Comparison of ENCODE assay signal across 18 mouse cellular contexts in genomic region chr19:42788311-42788710, GRCm38 (mm10). TPM values are rescaled to one million over a fixed set of nuclear protein-coding genes. Genes with fewer than 3 reads are reported as not detected.
DNase-seq lines count a peak whose midpoint lies in the region; ATAC-seq and TF ChIP-seq lines count a peak whose summit lies in the region.
"Had no signal": no experiment of that assay in that cellular context is flagged by ENCODE, and none has a peak within 500 bp of the region (broad histone marks: within the 10 kb centered on the region; RNA-seq: fewer than 3 reads in every experiment).

No protein-coding gene starts in this region.

- WGBS in hindbrain, embryonic 15.5 days, result 46% methylated on average over 5 of the region's 5 CpGs
- 58% methylated on average over 5 of the region's 5 CpGs for WGBS in hindbrain, embryonic 10.5 days
- WGBS in lung, embryonic 14.5 days, result 16% methylated on average over 5 of the region's 5 CpGs
- WGBS in intestine, embryonic 15.5 days, result 30% methylated on average over 5 of the region's 5 CpGs
- 58% methylated on average over 5 of the region's 5 CpGs for WGBS in forebrain, embryonic 14.5 days

- no peak overlapping the region for H3K27ac ChIP-seq in hindbrain, embryonic 15.5 days (replicated peaks)
- no peak overlapping the region for H3K27ac ChIP-seq in hindbrain, embryonic 10.5 days
- peak overlapping the region; percentile 13; the same call in 1 of the 2 replicates for H3K27ac ChIP-seq in lung, embryonic 14.5 days (ENCODE audit: low read depth)
- H3K27ac ChIP-seq in intestine, embryonic 15.5 days, result no peak overlapping the region
- H3K27ac ChIP-seq in forebrain, embryonic 14.5 days (ENCODE audit: low read depth, low read length), result no peak overlapping the region
- H3K27ac ChIP-seq: embryonic facial prominence, embryonic 15.5 days; forebrain, embryonic 15.5 days; midbrain, embryonic 10.5 days had no signal

- H3K36me3 ChIP-seq in hindbrain, embryonic 15.5 days, result no peaks in the 10 kb centered on the region
- no peaks in the 10 kb centered on the region for H3K36me3 ChIP-seq in hindbrain, embryonic 10.5 days
- H3K36me3 ChIP-seq in lung, embryonic 14.5 days (ENCODE audit: insufficient read depth), result no peaks in the 10 kb centered on the region
- no peaks in the 10 kb centered on the region for H3K36me3 ChIP-seq in intestine, embryonic 15.5 days
- H3K36me3 ChIP-seq in forebrain, embryonic 14.5 days (ENCODE audit: control insufficient read depth, insufficient read depth, low read length), result no peaks in the 10 kb centered on the region
- H3K36me3 ChIP-seq: embryonic facial prominence, embryonic 15.5 days; forebrain, embryonic 15.5 days; heart, embryonic 12.5 days; midbrain, embryonic 10.5 days had no signal

- H3K9ac ChIP-seq in hindbrain, embryonic 15.5 days, result no peak overlapping the region
- no peak overlapping the region for H3K9ac ChIP-seq in lung, embryonic 14.5 days
- no peak overlapping the region for H3K9ac ChIP-seq in intestine, embryonic 15.5 days
- H3K9ac ChIP-seq in forebrain, embryonic 14.5 days (ENCODE audit: low read length), result no peak overlapping the region
- H3K9ac ChIP-seq: embryonic facial prominence, embryonic 15.5 days; forebrain, embryonic 15.5 days; heart, embryonic 12.5 days had no signal

- ATAC-seq in hindbrain, embryonic 15.5 days (ENCODE audit: low FRiP score, low read depth), result 0 out of 2 replicates have a peak, but pooled peaks have one; percentile 43
- peak; percentile 88 for ATAC-seq in lung, embryonic 14.5 days (ENCODE audit: insufficient read depth)
- peak; percentile 55; the same call in 1 of the 2 replicates for ATAC-seq in intestine, embryonic 15.5 days
- no peak for ATAC-seq in forebrain, embryonic 14.5 days
- ATAC-seq: forebrain, embryonic 15.5 days; inflammation-experienced regulatory T-cells, adult 6 months had no signal

- no peaks in the 10 kb centered on the region for H3K9me3 ChIP-seq in hindbrain, embryonic 15.5 days
- H3K9me3 ChIP-seq in hindbrain, embryonic 10.5 days, result no peaks in the 10 kb centered on the region
- H3K9me3 ChIP-seq in lung, embryonic 14.5 days (ENCODE audit: low read depth, low read length), result no peaks in the 10 kb centered on the region
- H3K9me3 ChIP-seq in intestine, embryonic 15.5 days, result no peaks in the 10 kb centered on the region
- no peaks in the 10 kb centered on the region for H3K9me3 ChIP-seq in forebrain, embryonic 14.5 days (replicated peaks; ENCODE audit: control insufficient read depth, low read length)
- H3K9me3 ChIP-seq: embryonic facial prominence, embryonic 15.5 days; forebrain, embryonic 15.5 days; heart, embryonic 12.5 days; midbrain, embryonic 10.5 days had no signal

- no peak for TF ChIP-seq CTCF in lung, embryonic 14.5 days (IDR thresholded peaks at IDR 0.05; ENCODE audit: low read depth)

- no peak overlapping the region for H3K4me2 ChIP-seq in hindbrain, embryonic 15.5 days
- no peak overlapping the region for H3K4me2 ChIP-seq in lung, embryonic 14.5 days
- H3K4me2 ChIP-seq in intestine, embryonic 15.5 days (replicated peaks), result no peak overlapping the region
- H3K4me2 ChIP-seq in forebrain, embryonic 14.5 days (ENCODE audit: low read length), result no peak overlapping the region
- H3K4me2 ChIP-seq: embryonic facial prominence, embryonic 15.5 days; forebrain, embryonic 15.5 days; heart, embryonic 12.5 days had no signal

- H3K27me3 ChIP-seq in hindbrain, embryonic 15.5 days, result no peaks in the 10 kb centered on the region
- H3K27me3 ChIP-seq in hindbrain, embryonic 10.5 days (ENCODE audit: insufficient read depth, poor library complexity, severe bottlenecking), result peaks cover 20% of the 10 kb centered on the region; the same call in 1 of the 2 replicates
- 0 out of 2 replicates have a peak, but pooled peaks cover under 1% of the 10 kb centered on the region for H3K27me3 ChIP-seq in lung, embryonic 14.5 days (ENCODE audit: insufficient read depth, low read length)
- no peaks in the 10 kb centered on the region for H3K27me3 ChIP-seq in intestine, embryonic 15.5 days (replicated peaks)
- H3K27me3 ChIP-seq in forebrain, embryonic 14.5 days (replicated peaks; ENCODE audit: control insufficient read depth, insufficient read depth, low read length), result no peaks in the 10 kb centered on the region
- H3K27me3 ChIP-seq: CH12.LX; embryonic facial prominence, embryonic 15.5 days; forebrain, embryonic 15.5 days had no signal

- DNase-seq in hindbrain, embryonic 10.5 days (ENCODE audit: low spot score), result no peak
- DNase-seq in lung, embryonic 14.5 days, result peak; percentile 82
- DNase-seq in lung, postnatal 36 days, result no peak
- peak; percentile 81 for DNase-seq in 416B (ENCODE audit: low read depth)
- DNase-seq in layer of hippocampus, adult 11-12 months (ENCODE audit: low spot score), result no peak
- no peak for DNase-seq in forebrain, embryonic 14.5 days (ENCODE audit: low spot score)
- DNase-seq: adrenal gland, adult 8-10 months; cerebellum, postnatal 36 days; gastrocnemius, postnatal 10 days; layer of hippocampus, postnatal 36 days had no signal

- peaks cover 10% of the 10 kb centered on the region for H3K4me1 ChIP-seq in hindbrain, embryonic 15.5 days (replicated peaks)
- H3K4me1 ChIP-seq in hindbrain, embryonic 10.5 days (replicated peaks), result peaks cover 25% of the 10 kb centered on the region
- peaks cover 7% of the 10 kb centered on the region for H3K4me1 ChIP-seq in lung, embryonic 14.5 days (ENCODE audit: insufficient read depth)
- peaks cover 6% of the 10 kb centered on the region; the same call in 1 of the 2 replicates for H3K4me1 ChIP-seq in intestine, embryonic 15.5 days (replicated peaks)
- H3K4me1 ChIP-seq in forebrain, embryonic 14.5 days (ENCODE audit: control insufficient read depth, insufficient read depth, low read length), result peaks cover 5% of the 10 kb centered on the region; the same call in 1 of the 2 replicates
- H3K4me1 ChIP-seq: embryonic facial prominence, embryonic 15.5 days had no signal

- no peak overlapping the region for H3K4me3 ChIP-seq in hindbrain, embryonic 15.5 days
- H3K4me3 ChIP-seq in hindbrain, embryonic 10.5 days, result no peak overlapping the region
- no peak overlapping the region for H3K4me3 ChIP-seq in lung, embryonic 14.5 days (ENCODE audit: low read depth, low read length)
- H3K4me3 ChIP-seq in intestine, embryonic 15.5 days (replicated peaks), result no peak overlapping the region
- no peak overlapping the region for H3K4me3 ChIP-seq in forebrain, embryonic 14.5 days (ENCODE audit: low read depth, low read length)
- H3K4me3 ChIP-seq: embryonic facial prominence, embryonic 15.5 days; forebrain, embryonic 15.5 days; heart, embryonic 12.5 days; midbrain, embryonic 10.5 days had no signal

RNA-seq across cellular contexts. Expression of gene Hps1, which starts 8.5 kb away (rescaled TPM):
- 11.1 and 11.4 TPM in 2 replicates for polyA plus RNA-seq in hindbrain, embryonic 15.5 days (2015; fragmentation: Nextera tagmentation; extraction: Ambion mirVana)
- polyA plus RNA-seq in hindbrain, embryonic 10.5 days (2016; fragmentation: Nextera tagmentation; extraction: Ambion mirVana), result 19.2 and 21.6 TPM in 2 replicates
- polyA plus RNA-seq in lung, embryonic 14.5 days (2014; fragmentation: Nextera tagmentation; extraction: Ambion mirVana), result 13.7 and 14.8 TPM in 2 replicates
- polyA plus RNA-seq in intestine, embryonic 15.5 days (2015; fragmentation: Nextera tagmentation; extraction: Ambion mirVana), result 16.7 and 17.0 TPM in 2 replicates
- polyA plus RNA-seq in forebrain, embryonic 14.5 days (2014; fragmentation: Nextera tagmentation; extraction: Ambion mirVana), result 8.1 and 11.0 TPM in 2 replicates

RNA-seq across cellular contexts. Expression of gene Pyroxd2, which starts 35.7 kb away (rescaled TPM):
- polyA plus RNA-seq in hindbrain, embryonic 15.5 days (2015; fragmentation: Nextera tagmentation; extraction: Ambion mirVana), result 2.2 and 2.3 TPM in 2 replicates
- 0.68 and 1.3 TPM in 2 replicates for polyA plus RNA-seq in hindbrain, embryonic 10.5 days (2016; fragmentation: Nextera tagmentation; extraction: Ambion mirVana)
- polyA plus RNA-seq in lung, embryonic 14.5 days (2014; fragmentation: Nextera tagmentation; extraction: Ambion mirVana), result 4.2 and 5.0 TPM in 2 replicates
- 5.9 and 6.3 TPM in 2 replicates for polyA plus RNA-seq in intestine, embryonic 15.5 days (2015; fragmentation: Nextera tagmentation; extraction: Ambion mirVana)
- 1.3 and 1.7 TPM in 2 replicates for polyA plus RNA-seq in forebrain, embryonic 14.5 days (2014; fragmentation: Nextera tagmentation; extraction: Ambion mirVana)

Comparison
In these comparisons a context has a peak if more than half of its experiments do, and no peak if none do; other contexts are left out.
1. DNase-seq: peak in lung, embryonic 14.5 days (single experiment) and 416B (single experiment); none in hindbrain, embryonic 10.5 days (single experiment), lung, postnatal 36 days (single experiment), layer of hippocampus, adult 11-12 months (single experiment) and forebrain, embryonic 14.5 days (single experiment).